Mouse (Mus musculus): ENCODE measurements around the gene Lrfn5.

Gene Lrfn5

GRCm38 (mm10) chr12:61522829-61523370 lies at the start of gene Lrfn5:
Lrfn5 (plus strand) TSS chr12:61523150.
- peak; percentile 5 for DNase-seq (ENCODE audit: low spot score)

- DNase-seq (ENCODE audit: low spot score) = no peak
These were observed 1.3 kb upstream of the Lrfn5 start for GRCm38 (mm10) chr12:61521501-61522147.

- DNase-seq (ENCODE audit: low spot score) = no peak
These were observed 662 bp upstream of the Lrfn5 start for GRCm38 (mm10) chr12:61522148-61522828.

- no peak for DNase-seq (ENCODE audit: low spot score)
These were observed 757 bp downstream of the Lrfn5 start for GRCm38 (mm10) chr12:61523631-61524182.

GRCm38 (mm10) chr12:61524183-61524651 lies 1.3 kb downstream of the Lrfn5 start:
- DNase-seq (ENCODE audit: low spot score) = no peak

GRCm38 (mm10) chr12:61526199-61526598 lies 3.2 kb downstream of the Lrfn5 start:
- DNase-seq (ENCODE audit: low spot score) = no peak

- DNase-seq (ENCODE audit: low spot score) = no peak
These were observed 57.0 kb downstream of the Lrfn5 start for GRCm38 (mm10) chr12:61579949-61580348.

GRCm38 (mm10) chr12:61600305-61600704 lies 77.4 kb downstream of the Lrfn5 start:
- no peak for DNase-seq (ENCODE audit: low spot score)

GRCm38 (mm10) chr12:61607871-61608270 lies 84.9 kb downstream of the Lrfn5 start:
- DNase-seq (ENCODE audit: low spot score) = no peak

- no peak for DNase-seq (ENCODE audit: low spot score)
These were observed 87.1 kb downstream of the Lrfn5 start for GRCm38 (mm10) chr12:61610081-61610480.

GRCm38 (mm10) chr12:61624532-61624931 lies 101.6 kb downstream of the Lrfn5 start:
- DNase-seq (ENCODE audit: low spot score) = no peak

- DNase-seq (ENCODE audit: low spot score) = no peak
These were observed 131.4 kb downstream of the Lrfn5 start for GRCm38 (mm10) chr12:61654380-61654779.

- no peak for DNase-seq (ENCODE audit: low spot score)
These were observed 200.2 kb downstream of the Lrfn5 start for GRCm38 (mm10) chr12:61723158-61723557.

- no peak for DNase-seq (ENCODE audit: low spot score)
These were observed 284.2 kb downstream of the Lrfn5 start for GRCm38 (mm10) chr12:61807073-61807605.

- no peak for DNase-seq (ENCODE audit: low spot score)
These were observed 300.7 kb downstream of the Lrfn5 start for GRCm38 (mm10) chr12:61823601-61824000.

GRCm38 (mm10) chr12:61826311-61826710 lies 303.4 kb downstream of the Lrfn5 start:
- no peak for DNase-seq (ENCODE audit: low spot score)

- no peak for DNase-seq (ENCODE audit: low spot score)
These were observed 319.8 kb downstream of the Lrfn5 start for GRCm38 (mm10) chr12:61842599-61843291.

- DNase-seq (ENCODE audit: low spot score) = no peak
These were observed 331.2 kb downstream of the Lrfn5 start for GRCm38 (mm10) chr12:61854183-61854582.
